Mouse (Mus musculus) thymus, adult 2 months (tissue): ENCODE measurements around the gene Pfkm.

Experiments used
- CTCF ChIP-seq: fragments of 200-500 bp; IDR thresholded peaks from 2 replicates; pipeline ENCODE4 v1.5.1; 2012; ENCODE audit warnings: mild to moderate bottlenecking, control low read depth, low read length, moderate library complexity, borderline replicate concordance; ENCODE audit not compliant: control insufficient read depth, poor library complexity, insufficient read depth; ENCODE audit errors: extremely low read depth
- POLR2A ChIP-seq: fragments of 200-500 bp; IDR thresholded peaks from 2 replicates; pipeline ENCODE4 v1.6.1; 2012; ENCODE audit warnings: mild to moderate bottlenecking, low read length, control low read depth, moderate library complexity; ENCODE audit not compliant: control insufficient read depth, poor library complexity, insufficient read depth; ENCODE audit errors: extremely low read depth

DNA sequence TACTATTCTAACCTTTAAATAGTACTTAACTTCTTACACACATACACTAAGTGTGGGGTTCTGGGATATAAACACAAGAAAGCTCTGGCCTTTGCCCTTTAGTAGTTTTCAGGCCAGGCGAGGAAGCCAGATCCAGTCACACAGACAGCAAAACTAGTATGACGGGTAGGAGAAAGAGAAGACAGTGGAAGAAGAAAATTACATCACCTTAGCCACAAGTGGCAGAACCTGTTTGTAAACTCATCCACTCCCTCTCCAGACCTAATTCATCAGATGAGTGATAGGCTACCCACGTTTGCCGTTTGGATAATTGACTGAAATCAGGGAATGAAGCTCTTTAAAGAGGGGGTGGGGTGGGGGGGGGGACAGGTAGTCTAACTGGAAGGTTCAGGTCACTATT, 548 bp upstream of the Pfkm start:
- TF ChIP-seq CTCF (no peak), POLR2A (no peak)
